Mouse (Mus musculus): ENCODE data around the gene Maff. TPM values are rescaled to one million over a fixed set of nuclear protein-coding genes. Genes with fewer than 3 reads are reported as not detected.

Gene Maff
- polyA plus RNA-seq, 1 experiment, result 0.90 TPM

DNA sequence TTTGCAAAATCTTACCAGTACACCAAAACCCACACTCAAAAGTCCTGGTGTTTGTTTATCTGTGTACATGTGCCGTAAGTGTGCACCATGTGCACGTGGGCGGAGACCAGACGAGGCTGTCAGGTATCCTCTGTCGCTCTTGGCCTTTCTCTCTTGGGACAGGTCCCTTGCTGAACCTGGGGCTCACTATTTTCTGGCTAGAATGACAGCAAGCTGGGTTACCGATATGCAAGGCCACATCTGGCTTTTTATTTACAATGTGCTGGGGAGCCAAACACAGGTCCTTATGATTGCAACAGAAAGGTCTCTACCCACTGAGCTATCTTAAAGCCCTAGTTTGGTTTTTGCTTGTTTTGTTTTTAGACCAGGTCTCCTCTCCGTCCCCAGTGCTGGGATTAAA lies 41.2 kb downstream of the Maff start:
- TF ChIP-seq POLR2A (IDR thresholded peaks at IDR 0.05; ENCODE audit: borderline replicate concordance, low read depth, low read length) (no peak), CTCF (IDR thresholded peaks at IDR 0.05; ENCODE audit: low read depth, low read length) (no peak)
- Histone ChIP-seq H3K4me1 (ENCODE audit: control insufficient read depth, insufficient read depth, low read length) (peaks cover 44% of the 10 kb centered on the region), H3K27ac (ENCODE audit: insufficient read depth, low read depth, low read length) (no peak overlapping the region), H3K4me3 (ENCODE audit: insufficient read depth, low read length) (no peak overlapping the region)

- no peak overlapping the region for H3K27ac ChIP-seq (ENCODE audit: insufficient read depth, low read depth, low read length)
These were observed 41.8 kb downstream of the Maff start for GRCm38 (mm10) chr15:79388171-79388570.

DNA sequence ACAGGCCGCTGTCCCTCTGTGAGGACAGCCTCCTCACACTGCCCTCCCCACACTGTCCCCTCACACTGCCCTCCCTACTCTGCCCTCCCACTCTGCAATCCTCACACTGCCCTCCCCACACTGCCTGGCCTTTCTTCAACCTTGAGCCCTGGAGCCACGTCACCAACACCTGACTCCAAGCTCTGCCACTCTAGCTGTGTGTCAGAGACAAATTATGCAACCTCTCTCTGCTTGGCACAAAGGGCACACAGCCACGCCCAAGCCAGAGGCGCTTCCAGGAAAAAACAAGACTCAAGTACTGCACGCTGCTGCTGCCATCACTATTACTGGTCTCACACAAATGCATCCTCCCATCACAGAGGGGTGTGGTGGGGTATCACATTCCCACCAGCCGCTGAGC lies 44.0 kb downstream of the Maff start:
- Histone ChIP-seq H3K27ac (ENCODE audit: insufficient read depth, low read depth, low read length) (peak overlapping the region; percentile 41), H3K4me1 (ENCODE audit: control insufficient read depth, insufficient read depth, low read length) (peaks cover 51% of the 10 kb centered on the region), H3K4me3 (ENCODE audit: insufficient read depth, low read length) (no peak overlapping the region)
- TF ChIP-seq POLR2A (IDR thresholded peaks at IDR 0.05; ENCODE audit: borderline replicate concordance, low read depth, low read length), result no peak
- no peak for TF ChIP-seq CTCF (IDR thresholded peaks at IDR 0.05; ENCODE audit: low read depth, low read length)

More at GRCm38 (mm10) chr15:79388171-79388570, 41.8 kb downstream of the Maff start:
- peaks cover 45% of the 10 kb centered on the region for H3K4me1 ChIP-seq (ENCODE audit: control insufficient read depth, insufficient read depth, low read length)
- no peak overlapping the region for H3K4me3 ChIP-seq (ENCODE audit: insufficient read depth, low read length)
- TF ChIP-seq CTCF (IDR thresholded peaks at IDR 0.05; ENCODE audit: low read depth, low read length) (no peak), POLR2A (IDR thresholded peaks at IDR 0.05; ENCODE audit: borderline replicate concordance, low read depth, low read length) (no peak)

DNA sequence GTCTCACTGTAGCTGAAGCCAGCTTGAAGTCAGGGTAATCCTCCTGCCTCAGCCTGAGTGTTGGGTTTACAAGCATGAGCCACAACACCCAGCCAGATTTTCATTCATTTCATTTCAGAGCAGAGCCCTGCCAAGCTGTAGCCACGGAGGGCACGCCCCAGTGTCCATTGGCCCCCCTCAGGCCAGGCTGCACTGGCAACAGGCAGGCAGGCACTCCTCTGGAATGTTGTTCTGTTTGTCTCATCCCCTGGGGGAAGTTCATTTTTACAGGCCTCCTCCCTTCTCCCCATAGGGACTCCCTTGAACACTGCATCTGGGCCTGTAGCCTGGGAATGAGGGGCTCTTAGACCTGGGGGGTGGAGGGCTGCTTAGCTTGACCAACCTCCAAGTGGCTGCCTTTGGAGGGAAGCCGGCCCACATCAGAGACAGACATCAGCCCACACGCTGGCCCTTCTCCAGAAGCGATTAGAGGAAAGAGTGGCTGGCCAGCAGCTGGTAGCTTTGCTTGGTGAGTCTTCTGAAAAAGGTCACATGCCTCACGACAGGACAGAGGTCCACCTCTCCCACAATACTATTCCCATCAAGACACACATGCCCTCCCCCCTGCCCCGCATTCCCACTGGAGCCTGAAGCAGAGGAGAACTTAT lies 45.1 kb downstream of the Maff start:
- TF ChIP-seq CTCF (IDR thresholded peaks at IDR 0.05; ENCODE audit: low read depth, low read length) (no peak), POLR2A (IDR thresholded peaks at IDR 0.05; ENCODE audit: borderline replicate concordance, low read depth, low read length) (no peak)
- Histone ChIP-seq H3K4me3 (ENCODE audit: insufficient read depth, low read length) (no peak overlapping the region), H3K27ac (ENCODE audit: insufficient read depth, low read depth, low read length) (peak overlapping the region; percentile 57), H3K4me1 (ENCODE audit: control insufficient read depth, insufficient read depth, low read length) (peaks cover 51% of the 10 kb centered on the region)

GRCm38 (mm10) chr15:79392527-79392926 lies 46.1 kb downstream of the Maff start:
- Histone ChIP-seq H3K27ac (ENCODE audit: insufficient read depth, low read depth, low read length) (no peak overlapping the region), H3K4me1 (ENCODE audit: control insufficient read depth, insufficient read depth, low read length) (peaks cover 52% of the 10 kb centered on the region), H3K4me3 (ENCODE audit: insufficient read depth, low read length) (no peak overlapping the region)
- no peak for TF ChIP-seq CTCF (IDR thresholded peaks at IDR 0.05; ENCODE audit: low read depth, low read length)
- TF ChIP-seq POLR2A (IDR thresholded peaks at IDR 0.05; ENCODE audit: borderline replicate concordance, low read depth, low read length), result no peak

DNA sequence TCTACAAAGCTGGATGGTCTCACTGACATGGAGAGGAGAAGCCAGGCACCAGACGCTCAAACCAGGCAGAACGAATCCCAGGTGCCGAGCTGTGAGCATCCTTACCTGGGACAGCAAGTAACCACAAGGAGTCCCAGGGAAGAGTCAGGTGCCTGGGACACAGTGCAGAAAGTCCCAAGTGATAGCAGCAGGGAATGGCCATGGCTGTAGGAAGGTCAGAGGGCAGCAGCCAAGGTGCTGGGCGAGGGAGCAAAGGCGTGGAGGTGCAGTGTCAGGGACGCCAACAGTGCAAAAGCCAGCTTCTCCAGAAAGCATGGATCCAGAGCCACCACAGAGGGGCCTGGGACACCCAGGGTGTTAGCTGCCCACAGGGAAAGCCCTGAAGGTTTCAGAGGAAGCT lies 46.7 kb downstream of the Maff start:
- Histone ChIP-seq H3K4me3 (ENCODE audit: insufficient read depth, low read length) (no peak overlapping the region), H3K4me1 (ENCODE audit: control insufficient read depth, insufficient read depth, low read length) (peaks cover 49% of the 10 kb centered on the region), H3K27ac (ENCODE audit: insufficient read depth, low read depth, low read length) (no peak overlapping the region)
- TF ChIP-seq CTCF (IDR thresholded peaks at IDR 0.05; ENCODE audit: low read depth, low read length) (no peak), POLR2A (IDR thresholded peaks at IDR 0.05; ENCODE audit: borderline replicate concordance, low read depth, low read length) (no peak)

DNA sequence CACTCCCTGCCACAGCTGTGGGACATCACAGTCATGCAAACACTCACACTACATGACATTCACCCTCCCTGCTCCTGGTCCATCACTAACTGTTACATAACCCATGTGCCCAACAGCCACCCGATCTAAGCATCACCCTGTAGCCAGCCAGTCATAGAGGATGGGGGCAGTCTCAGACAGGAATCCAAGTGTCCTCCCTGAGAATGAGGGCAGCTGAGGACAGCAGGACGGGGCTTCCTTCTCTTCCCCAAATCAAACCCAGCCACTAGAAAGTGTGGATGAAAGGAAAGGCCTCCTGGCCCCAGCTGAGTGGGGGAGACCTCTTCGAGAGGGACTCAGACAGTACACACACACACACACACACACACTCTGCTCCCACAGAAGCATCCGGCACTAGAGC lies 48.4 kb downstream of the Maff start:
- peaks cover 46% of the 10 kb centered on the region for H3K4me1 ChIP-seq (ENCODE audit: control insufficient read depth, insufficient read depth, low read length)
- H3K27ac ChIP-seq (ENCODE audit: insufficient read depth, low read depth, low read length), result no peak overlapping the region
- no peak overlapping the region for H3K4me3 ChIP-seq (ENCODE audit: insufficient read depth, low read length)
- no peak for TF ChIP-seq CTCF (IDR thresholded peaks at IDR 0.05; ENCODE audit: low read depth, low read length)

DNA sequence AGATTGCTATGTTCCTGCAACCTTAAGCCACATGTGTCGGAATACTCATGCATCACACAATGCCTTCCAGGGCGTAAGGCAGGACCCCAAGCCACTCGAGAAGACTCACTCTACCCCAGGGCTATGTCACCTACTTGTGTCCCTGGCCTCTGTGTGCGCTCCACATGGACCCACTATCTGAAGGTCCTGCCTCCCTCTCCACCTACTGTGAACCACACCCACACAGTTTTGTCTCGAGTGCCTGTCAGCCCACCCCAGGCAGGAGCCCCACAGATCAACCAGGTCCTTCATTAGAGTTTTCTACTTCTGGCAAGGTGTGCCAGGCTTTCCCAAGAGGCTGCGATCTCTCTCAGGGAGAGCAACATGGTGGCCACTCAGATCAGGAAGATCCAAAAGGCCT lies 48.9 kb downstream of the Maff start:
- Histone ChIP-seq H3K4me3 (ENCODE audit: insufficient read depth, low read length) (no peak overlapping the region), H3K27ac (ENCODE audit: insufficient read depth, low read depth, low read length) (no peak overlapping the region), H3K4me1 (ENCODE audit: control insufficient read depth, insufficient read depth, low read length) (peaks cover 44% of the 10 kb centered on the region)
- TF ChIP-seq CTCF (IDR thresholded peaks at IDR 0.05; ENCODE audit: low read depth, low read length) (no peak), POLR2A (IDR thresholded peaks at IDR 0.05; ENCODE audit: borderline replicate concordance, low read depth, low read length) (no peak)

GRCm38 (mm10) chr15:79396736-79397135 lies 50.3 kb downstream of the Maff start:
- no peak; the same call in 1 of the 2 replicates for TF ChIP-seq CTCF (IDR thresholded peaks at IDR 0.05; ENCODE audit: low read depth, low read length)
- TF ChIP-seq POLR2A (IDR thresholded peaks at IDR 0.05; ENCODE audit: borderline replicate concordance, low read depth, low read length), result no peak
- peaks cover 45% of the 10 kb centered on the region for H3K4me1 ChIP-seq (ENCODE audit: control insufficient read depth, insufficient read depth, low read length)
- H3K4me3 ChIP-seq (ENCODE audit: insufficient read depth, low read length), result no peak overlapping the region
- H3K27ac ChIP-seq (ENCODE audit: insufficient read depth, low read depth, low read length), result no peak overlapping the region

DNA sequence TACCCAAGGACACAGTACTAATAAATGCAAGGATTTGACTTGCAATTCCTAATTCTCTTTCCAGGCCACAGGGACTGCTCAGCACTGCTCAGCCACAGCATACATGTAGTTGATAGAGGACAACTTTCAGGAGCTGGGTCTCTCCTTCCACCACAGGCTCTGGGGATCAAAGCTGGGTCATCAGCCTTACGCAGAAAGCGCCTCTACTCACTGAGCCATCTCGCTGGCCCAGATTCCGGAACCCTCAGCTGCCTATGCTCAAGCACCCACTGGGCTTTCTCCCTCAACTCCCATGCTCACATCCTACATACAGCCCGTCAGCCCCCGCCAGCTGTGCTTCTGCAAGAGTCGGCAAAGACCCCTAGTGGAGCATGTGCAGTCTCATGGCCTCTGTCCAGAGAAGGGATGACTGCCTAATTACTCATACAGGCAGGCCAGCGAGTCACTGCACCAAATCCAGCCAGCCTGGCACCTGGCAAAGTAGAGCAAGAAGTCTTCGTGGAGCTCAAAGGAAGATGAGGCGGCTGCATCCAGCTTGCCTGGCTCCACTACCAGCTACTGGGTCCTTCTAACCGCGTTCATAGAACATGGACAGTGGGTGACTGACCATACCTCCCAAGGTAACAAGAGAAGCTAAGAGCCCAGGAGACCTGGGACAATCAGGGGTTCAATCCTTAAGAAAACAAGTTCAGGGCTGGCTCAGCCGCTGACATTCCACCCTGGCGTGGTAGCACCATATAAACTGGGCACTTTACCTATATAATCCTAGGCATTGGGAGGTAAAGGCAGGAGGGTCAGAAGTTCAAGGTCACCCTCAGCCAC lies 53.0 kb downstream of the Maff start:
- TF ChIP-seq CTCF (IDR thresholded peaks at IDR 0.05; ENCODE audit: low read depth, low read length) (no peak), POLR2A (IDR thresholded peaks at IDR 0.05; ENCODE audit: borderline replicate concordance, low read depth, low read length) (no peak)
- peaks cover 49% of the 10 kb centered on the region for H3K4me1 ChIP-seq (ENCODE audit: control insufficient read depth, insufficient read depth, low read length)
- H3K4me3 ChIP-seq (ENCODE audit: insufficient read depth, low read length), result no peak overlapping the region
- H3K27ac ChIP-seq (ENCODE audit: insufficient read depth, low read depth, low read length), result 0 out of 2 replicates have a peak overlapping the region, but pooled peaks have one; percentile 14
